Mouse (Mus musculus): ENCODE data around the gene Erc2.

Gene Erc2

DNA sequence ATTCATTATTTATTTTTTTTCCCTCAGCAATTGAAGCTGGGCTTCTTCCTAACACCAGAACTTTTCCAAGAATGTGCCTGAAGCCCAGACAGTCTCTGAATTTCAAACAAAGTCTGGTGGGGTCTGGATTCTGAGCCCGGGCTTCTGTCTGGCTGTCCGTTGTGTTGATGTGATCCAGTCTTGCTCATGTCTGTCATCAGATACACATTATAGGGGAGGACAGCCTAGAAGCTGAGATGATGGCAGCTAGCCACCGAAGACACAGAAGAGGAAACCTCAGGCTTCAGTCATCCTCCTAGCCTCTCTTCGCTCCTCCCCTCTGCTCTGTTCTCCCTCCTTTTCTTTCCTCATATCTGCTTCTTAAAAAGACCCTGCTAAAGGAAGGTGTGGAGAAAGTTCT lies 551.5 kb downstream of the Erc2 start:
- DNase-seq (ENCODE audit: low read depth, low spot score): no peak

- DNase-seq (ENCODE audit: low read depth, low spot score): no peak
Measured at GRCm38 (mm10) chr14:28181070-28181825, 559.0 kb downstream of the Erc2 start.

GRCm38 (mm10) chr14:28192711-28193364 lies 570.6 kb downstream of the Erc2 start:
- DNase-seq (ENCODE audit: low read depth, low spot score): peak; percentile 13

- no peak for DNase-seq (ENCODE audit: low read depth, low spot score)
Measured at GRCm38 (mm10) chr14:28203874-28204273, 581.6 kb downstream of the Erc2 start.

GRCm38 (mm10) chr14:28206303-28206702 lies 584.1 kb downstream of the Erc2 start:
- no peak for DNase-seq (ENCODE audit: low read depth, low spot score)

- DNase-seq (ENCODE audit: low read depth, low spot score): no peak
Measured at GRCm38 (mm10) chr14:28225550-28225949, 603.3 kb downstream of the Erc2 start.

DNA sequence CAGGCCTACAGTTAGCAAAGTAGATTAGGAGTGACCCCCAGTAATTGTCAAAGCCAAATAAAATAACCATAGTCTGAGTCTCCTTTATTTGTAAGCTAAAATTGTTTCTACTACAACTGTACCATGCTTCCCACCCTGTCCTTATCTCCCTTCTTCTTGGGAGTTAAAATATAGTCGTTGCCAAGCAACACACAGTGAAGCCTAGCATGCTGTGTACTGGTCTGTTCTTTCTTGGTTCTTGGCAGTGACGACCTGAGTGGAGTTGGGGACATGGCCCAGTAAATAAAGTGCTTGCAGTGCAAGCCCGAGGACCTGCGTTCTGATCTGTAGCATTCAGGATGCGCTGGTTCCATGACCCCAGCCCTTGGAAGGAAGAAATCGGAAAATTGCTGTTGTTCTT lies 608.3 kb downstream of the Erc2 start:
- DNase-seq (ENCODE audit: low read depth, low spot score): no peak

- DNase-seq (ENCODE audit: low read depth, low spot score): no peak
Measured at GRCm38 (mm10) chr14:28231241-28231640, 609.0 kb downstream of the Erc2 start.

GRCm38 (mm10) chr14:28238336-28239048 lies 616.3 kb downstream of the Erc2 start:
- no peak for DNase-seq (ENCODE audit: low read depth, low spot score)

DNA sequence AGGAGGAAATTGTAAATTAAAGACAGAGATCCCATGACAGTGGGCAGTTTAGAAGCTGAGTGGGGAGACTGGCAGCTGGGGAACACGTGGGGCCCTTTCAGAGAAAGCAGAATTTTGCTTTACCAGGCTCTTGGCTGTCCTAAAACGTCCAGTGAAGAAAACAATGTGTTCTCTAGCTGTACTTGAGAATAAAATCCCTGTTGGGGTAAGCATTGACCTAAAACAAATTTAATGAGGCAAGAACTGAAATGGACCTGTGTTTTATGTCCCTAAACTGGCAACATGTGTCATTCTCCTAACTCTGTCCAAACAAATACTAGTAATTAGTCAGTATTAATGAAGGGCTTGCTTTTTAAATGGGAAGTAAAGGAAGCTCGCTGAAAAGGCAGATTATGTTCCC lies 617.9 kb downstream of the Erc2 start:
- DNase-seq (ENCODE audit: low read depth, low spot score): no peak

DNA sequence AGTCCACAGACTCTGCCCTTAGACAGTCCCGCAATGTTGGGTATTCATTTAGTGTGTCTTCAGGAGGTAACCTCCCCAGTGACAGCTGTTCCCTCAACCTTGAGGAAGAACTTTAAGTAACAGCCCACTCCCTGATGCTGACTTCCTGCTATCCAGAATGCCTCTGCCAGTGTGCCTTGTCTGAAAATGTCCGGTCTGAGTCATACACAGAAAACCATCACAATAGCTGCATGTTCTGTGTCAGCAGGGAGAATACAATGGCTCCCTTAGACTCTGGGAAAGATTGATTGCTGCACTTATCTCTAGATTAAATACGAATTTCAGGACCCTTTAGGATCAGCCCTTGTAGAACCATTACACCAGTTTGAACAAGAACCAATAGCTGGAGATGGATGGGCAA lies 620.5 kb downstream of the Erc2 start:
- no peak for DNase-seq (ENCODE audit: low read depth, low spot score)

- no peak for DNase-seq (ENCODE audit: low read depth, low spot score)
Measured at GRCm38 (mm10) chr14:28243474-28243873, 621.2 kb downstream of the Erc2 start.

DNA sequence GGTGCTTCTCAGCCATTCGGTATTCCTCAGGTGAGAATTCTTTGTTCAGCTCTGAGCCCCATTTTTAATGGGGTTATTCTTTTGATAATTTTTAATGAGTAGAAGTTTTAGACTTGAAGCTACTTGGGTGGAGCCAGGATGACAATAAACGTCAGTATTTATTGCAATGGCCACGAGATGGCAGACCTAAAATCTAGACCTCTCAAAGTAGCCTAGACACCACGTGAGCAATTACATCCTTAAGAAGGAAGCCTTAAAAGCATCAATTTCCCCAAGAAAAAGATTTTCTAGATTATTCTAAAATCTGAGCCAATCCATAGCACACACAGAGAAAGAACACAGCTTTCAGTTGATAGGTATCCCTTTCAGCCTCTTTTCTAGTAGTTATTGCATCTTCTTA lies 640.5 kb downstream of the Erc2 start:
- DNase-seq (ENCODE audit: low read depth, low spot score): no peak

DNA sequence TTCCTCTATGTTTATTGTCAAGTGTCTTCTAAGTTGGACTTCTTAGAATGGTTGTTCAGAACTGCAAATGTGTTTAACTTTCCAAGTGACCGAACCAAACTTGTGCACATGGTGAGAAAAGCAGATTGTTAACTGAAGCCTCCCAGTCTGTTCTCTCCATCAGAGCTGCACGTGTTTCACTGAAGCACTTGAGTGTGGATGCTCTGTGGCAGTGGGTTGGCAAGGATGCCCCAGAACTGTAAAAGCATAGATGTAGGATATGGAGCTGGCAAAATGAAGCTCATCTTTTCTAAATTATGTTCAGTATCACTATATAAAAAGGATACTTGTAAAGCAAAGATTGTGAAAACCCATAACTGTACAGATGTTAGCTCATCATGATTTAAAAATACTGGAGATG lies 645.1 kb downstream of the Erc2 start:
- no peak for DNase-seq (ENCODE audit: low read depth, low spot score)

- no peak for DNase-seq (ENCODE audit: low read depth, low spot score)
Measured at GRCm38 (mm10) chr14:28271846-28272245, 649.6 kb downstream of the Erc2 start.

GRCm38 (mm10) chr14:28273669-28274068 lies 651.4 kb downstream of the Erc2 start:
- DNase-seq (ENCODE audit: low read depth, low spot score): no peak

- DNase-seq (ENCODE audit: low read depth, low spot score): no peak
Measured at GRCm38 (mm10) chr14:28274826-28275225, 652.6 kb downstream of the Erc2 start.

DNA sequence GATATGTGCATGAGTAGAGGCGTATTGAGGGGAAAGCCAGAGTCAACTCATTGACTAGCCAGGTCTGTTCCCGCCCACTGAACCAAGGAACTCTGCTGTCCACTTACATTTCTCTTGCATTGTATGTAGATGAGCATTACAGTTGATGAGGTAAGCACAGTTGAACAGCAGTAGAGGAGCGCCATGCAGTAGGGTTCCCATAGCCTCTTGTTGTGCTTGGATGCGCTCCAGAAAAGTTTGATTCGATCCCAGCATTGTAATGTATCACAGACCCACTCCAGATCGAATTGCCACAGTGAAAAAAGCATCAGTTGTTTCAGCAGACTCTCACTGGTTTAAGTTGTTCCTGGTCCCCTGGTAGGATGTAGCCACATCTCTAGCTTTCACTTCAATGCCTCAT lies 656.7 kb downstream of the Erc2 start:
- no peak for DNase-seq (ENCODE audit: low read depth, low spot score)

DNA sequence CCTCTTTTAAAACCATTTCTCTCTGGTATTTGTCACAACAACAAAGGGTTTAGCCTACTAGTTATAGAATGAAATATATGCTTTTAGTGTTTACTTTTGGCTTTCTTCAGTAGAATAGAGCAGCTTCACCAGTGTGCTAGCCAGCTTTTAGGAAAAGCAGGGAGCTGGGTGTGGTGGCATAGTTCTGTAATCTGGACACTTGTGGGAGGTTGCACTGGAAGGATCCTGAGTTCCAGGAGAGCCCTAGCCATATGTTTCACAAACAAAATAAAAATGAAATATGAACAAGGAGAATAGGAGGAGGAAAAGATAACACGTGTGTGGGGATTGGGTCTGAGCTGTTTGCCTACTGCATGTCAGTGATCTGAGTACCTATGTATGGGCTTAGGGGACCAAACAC lies 658.1 kb downstream of the Erc2 start:
- no peak for DNase-seq (ENCODE audit: low read depth, low spot score)

DNA sequence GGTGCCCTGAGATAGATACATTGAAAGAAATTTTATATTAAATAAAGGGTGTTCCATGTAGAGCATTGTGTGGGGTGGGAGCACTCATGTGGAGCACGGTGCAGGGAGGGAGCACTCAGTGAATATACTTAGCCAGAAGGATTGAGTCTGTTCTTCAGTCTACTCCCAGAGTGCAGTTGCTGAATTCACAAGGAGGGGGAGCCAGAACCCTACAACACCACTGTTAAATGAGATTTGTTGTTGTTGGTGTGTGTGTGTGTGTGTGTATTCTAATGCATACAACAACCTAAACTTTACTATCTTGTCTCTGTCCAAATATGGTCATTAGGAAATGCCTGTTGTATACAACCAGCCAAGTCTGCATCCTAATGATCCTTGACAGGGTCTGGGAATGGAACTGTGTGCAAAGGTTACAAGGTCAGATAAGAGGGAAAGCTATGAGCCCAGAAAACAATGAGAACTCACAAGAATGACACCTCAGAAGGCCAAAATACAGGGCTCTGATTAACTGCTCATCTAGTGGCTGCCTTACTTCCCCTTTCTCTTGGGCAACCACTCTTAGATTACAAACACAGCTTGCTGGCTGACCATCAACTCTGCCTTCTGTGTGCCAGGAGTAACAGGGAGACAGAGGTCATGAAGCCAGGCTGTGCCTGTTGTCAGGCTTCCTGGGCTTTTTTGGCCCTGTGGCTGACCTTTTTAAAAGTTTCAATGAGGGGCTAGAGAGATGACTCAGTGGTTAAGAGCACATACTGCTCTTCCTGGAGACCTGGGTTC lies 661.3 kb downstream of the Erc2 start:
- no peak for DNase-seq (ENCODE audit: low read depth, low spot score)

DNA sequence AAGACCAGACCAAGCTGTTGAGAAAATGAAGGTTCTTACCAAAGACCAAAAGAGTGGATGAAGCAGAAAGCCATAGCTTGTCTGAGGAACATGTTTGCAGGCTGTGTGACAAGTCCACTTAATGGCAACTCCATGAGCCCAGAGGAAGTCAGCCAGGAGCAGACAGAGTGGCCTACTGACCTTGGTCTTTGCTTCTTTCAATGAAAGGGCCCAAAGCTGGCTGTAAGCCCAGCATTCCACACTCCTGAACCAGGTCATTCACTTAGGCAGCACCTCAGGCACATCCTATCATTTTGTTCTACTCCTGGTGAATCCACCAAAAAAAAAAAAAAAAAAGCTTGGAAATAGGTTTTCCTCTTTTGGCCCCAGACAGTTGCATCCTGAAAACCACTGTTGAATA lies 664.3 kb downstream of the Erc2 start:
- DNase-seq (ENCODE audit: low read depth, low spot score): no peak

DNA sequence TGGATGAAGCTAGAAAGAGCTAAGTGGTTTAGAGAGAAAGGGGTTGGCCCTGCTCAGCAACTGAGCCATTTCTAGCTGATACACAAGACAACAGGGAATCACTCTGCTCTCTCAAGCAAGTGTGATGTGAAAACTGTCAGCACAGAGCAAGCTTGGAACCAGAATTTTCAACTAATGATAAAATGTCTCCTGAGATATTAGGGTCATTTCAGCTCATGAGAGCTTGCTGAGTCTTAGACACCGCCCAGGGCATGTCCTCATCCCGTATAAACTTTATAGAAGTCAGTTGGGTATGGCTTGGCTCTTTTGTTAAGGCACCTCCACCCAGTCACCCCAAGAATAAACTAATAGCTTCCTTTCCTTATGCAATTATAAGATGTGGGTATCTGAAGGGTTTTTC lies 666.0 kb downstream of the Erc2 start:
- DNase-seq (ENCODE audit: low read depth, low spot score): no peak
